Mouse (Mus musculus) spleen, adult 2 months (tissue): Measurements from ENCODE around the gene Creb3.

Source experiments
- CTCF ChIP-seq: fragments of 200-500 bp; IDR thresholded peaks from 2 replicates; pipeline ENCODE4 v1.5.1; 2011; ENCODE audit warnings: mild to moderate bottlenecking, inconsistent platforms; ENCODE audit not compliant: insufficient read depth, insufficient read length, insufficient replicate concordance; ENCODE audit errors: extremely low read depth
- POLR2A ChIP-seq: fragments of 200-500 bp; IDR thresholded peaks from 2 replicates; pipeline ENCODE4 v1.6.1; 2011; ENCODE audit warnings: low read depth, low read length, inconsistent platforms

DNA sequence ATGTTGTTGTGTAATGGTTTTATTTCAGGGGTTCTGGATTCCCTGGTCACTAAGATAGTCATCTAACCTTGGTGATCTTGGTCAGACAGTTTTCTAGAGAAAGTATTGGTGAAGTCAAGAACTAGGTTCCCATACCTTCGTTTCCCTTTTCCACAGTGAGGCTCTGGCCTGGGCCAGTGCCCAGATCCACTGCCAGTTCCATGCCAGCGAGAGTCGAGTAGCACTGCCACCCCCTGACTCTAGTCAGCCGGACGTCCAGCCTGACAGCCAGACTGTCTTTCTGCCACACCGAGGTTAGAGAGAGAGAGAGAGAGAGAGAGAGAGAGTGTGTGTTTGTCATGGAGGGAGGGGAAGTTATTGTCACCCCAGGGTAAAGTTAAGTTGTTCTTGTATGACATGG, 17.6 kb downstream of the Creb3 start:
- no peak for TF ChIP-seq CTCF
- no peak for TF ChIP-seq POLR2A
